Mouse (Mus musculus) yolk sac, embryonic 10.5 days (tissue): ENCODE data around the gene Ddx58.
A peak's percentile ranks its signal among the peaks of the same experiment; 100 is the strongest.

Experiments used
- DNase-seq: peaks from one replicate; pipeline ENCODE4 v3.0.0-alpha.2; 2017; ENCODE audit warnings: low spot score

Gene Ddx58

GRCm38 (mm10) chr4:40239409-40240271 lies at the start of gene Ddx58:
Gene Ddx58 (minus strand): TSS chr4:40239828.
- DNase-seq = peak; percentile 82

DNA sequence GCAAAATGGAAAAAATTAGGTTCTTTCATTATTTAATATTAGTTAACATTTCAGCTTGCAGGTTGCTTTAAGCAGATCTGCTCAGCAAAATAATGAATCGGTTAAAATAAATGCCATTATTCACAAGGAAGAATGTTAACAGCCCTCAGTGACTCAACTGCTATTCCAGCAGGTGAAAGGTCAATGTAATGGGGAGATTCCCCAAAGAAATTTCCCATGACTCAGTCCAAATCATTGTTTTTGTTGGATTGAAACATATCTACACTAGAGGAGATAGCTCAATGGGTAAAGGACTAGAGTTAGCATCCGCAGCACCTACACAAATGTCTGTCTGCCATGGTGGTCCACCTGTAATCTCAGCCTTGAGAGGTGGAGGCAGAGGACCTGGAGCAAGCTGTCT lies 49.4 kb upstream of the Ddx58 start:
- no peak for DNase-seq

GRCm38 (mm10) chr4:40287415-40287814 lies 47.8 kb upstream of the Ddx58 start:
- no peak for DNase-seq

DNA sequence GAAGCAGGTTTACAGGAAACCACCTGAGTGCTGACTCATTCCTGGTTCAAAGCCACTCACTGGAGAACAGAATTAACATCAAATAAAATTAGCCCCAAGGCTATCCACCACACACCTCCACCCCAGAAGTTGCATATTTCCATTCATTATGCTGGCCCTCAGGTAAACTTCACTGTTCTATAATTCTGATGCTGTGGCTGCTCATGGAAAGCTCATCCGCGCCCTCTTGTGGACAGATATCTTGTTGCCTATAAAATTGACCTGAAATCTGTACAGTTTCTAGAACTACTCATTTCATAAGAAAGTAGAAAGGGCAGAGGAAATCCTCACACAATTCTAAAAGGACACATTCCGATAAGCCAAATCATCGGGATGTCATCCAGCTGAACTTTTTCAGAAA lies 46.0 kb upstream of the Ddx58 start:
- DNase-seq = peak; percentile 24

DNA sequence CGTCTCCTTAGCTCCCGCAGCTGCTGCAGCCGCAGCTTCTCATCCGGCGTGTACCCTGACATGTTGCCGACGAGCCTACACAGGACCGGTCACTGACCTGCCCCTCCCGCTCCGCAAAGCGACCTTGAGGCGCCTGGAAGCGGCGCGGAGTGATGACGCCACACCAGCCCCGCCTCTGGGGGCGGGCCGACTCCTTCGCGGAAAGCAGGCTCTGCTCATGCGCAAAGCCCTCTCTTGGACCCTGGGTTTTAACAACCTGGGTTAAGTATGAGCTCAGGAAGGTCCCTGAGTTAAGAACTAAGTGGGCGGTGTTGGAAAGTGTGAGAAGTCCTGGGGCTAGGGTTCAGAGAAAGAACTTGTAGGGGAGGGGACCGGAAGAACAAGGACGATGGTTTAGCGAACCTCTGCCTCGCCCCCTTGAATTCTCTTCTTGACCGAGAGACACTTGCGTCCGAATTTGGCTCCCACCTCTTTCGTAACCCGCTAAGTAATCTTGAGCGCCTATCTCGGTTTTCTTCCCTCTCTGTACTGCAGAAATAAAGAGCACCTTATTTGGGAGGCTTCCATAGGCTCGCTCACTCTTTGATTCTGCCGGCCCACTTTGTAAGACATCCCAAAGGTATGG lies 39.8 kb upstream of the Ddx58 start, which contains the start of gene Ndufb6:
Gene Ndufb6, minus strand, starts transcription at position 146 of the 625 bp plus-strand sequence.
- peak; percentile 95 for DNase-seq

- DNase-seq = no peak
These were observed 39.2 kb upstream of the Ddx58 start for GRCm38 (mm10) chr4:40278880-40279275.

DNA sequence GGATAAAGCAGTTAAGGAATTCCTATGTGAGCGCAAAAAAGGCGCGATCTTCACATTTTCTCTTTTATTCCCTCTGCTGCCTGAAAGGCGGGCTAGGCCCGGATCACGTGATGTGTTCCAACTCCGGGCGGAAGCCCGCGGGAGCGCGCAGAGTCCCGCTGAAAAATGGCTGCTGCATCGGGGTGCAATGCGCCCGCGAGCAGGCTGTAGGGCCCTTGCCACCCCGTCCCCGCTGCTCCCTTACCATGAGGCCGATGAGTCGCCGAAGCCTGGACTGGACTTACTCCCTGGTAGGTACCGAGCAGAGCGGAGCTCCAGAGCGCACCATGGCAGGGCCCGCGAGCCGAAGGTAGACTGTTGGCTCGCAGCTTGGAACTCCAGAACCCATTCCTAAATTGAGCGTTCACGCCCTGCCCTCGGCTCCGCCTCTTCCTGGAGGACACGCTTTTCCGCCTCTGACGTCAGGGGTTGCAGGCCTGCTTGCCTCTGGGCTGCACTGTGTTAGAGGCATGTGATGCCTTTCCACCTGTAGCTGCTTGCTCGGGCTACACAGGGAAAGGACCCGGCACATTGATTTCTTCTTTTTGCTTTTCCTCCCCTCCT lies 29.9 kb upstream of the Ddx58 start, which contains the start of the genes Smim27 and Topors:
Gene Smim27, plus strand, starts transcription at position 150 of the 603 bp plus-strand sequence.
Gene Topors, minus strand, starts transcription at position 421 of the 603 bp plus-strand sequence.
- DNase-seq = peak; percentile 98

- no peak for DNase-seq
These were observed 29.2 kb upstream of the Ddx58 start for GRCm38 (mm10) chr4:40268835-40269234.

- peak; percentile 95 for DNase-seq
These were observed 28.7 kb upstream of the Ddx58 start for GRCm38 (mm10) chr4:40268204-40268813.

DNA sequence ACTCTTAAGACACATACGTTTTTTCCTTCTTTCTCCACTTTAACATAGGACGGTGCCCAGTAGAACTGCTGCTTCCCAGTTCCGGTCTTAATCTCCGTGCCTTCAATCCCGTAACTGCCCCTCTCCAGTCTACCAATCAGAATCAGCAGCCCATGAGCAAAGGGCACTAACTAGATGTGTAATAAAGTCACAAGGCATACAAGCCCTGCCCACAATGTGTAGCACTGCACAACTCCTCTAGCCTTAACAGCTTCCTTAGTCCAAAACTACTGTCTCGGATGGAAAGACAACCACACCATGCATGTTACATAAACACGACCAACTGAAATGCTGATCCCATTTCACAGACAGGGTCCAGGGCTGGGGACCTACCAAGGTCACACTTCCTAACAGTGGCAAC lies 28.1 kb upstream of the Ddx58 start:
- peak; percentile 24 for DNase-seq

GRCm38 (mm10) chr4:40264321-40264720 lies 24.7 kb upstream of the Ddx58 start:
- no peak for DNase-seq

- DNase-seq = no peak
These were observed 14.9 kb upstream of the Ddx58 start for GRCm38 (mm10) chr4:40254385-40255103.

GRCm38 (mm10) chr4:40253766-40254165 lies 14.1 kb upstream of the Ddx58 start:
- DNase-seq = no peak

DNA sequence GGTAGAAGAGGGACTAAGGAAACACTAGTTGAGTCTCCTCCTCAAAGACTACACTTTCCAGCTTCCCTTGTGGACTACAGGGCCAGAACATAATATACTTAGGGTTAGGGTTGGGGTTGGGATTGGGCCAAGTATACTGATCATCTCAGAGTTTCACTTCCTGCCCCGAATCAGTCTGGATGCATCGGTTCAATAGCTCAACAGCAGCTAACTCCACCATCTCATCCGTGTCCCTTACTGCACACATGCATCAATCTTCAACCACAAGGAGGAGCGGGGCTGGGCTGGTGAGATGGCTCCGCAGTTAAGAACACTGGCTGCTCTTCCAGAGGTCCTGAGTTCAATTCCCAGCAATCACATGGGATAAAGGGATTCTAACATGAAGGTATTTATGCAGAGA lies 11.4 kb upstream of the Ddx58 start:
- no peak for DNase-seq

GRCm38 (mm10) chr4:40244035-40244434 lies 4.4 kb upstream of the Ddx58 start:
- DNase-seq = no peak

DNA sequence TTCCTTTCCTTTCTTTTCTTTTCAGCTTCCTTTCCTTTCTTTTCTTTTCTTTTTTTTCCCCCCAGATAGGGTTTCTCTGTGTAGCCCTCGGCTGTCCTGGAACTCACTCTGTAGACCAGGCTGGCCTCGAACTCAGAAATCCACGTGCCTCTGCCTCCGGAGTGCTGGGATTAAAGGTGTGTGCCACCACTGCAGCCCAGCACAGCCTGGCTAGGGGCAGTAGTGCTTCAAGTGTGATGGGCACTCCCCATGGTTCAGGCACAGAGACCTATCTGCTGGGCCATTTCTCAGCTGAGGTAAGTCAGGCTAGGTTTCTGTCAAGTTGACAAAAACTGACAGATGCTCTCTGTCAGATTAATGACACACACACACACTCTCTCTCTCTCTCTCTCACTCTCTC lies 3.4 kb upstream of the Ddx58 start:
- no peak for DNase-seq

DNA sequence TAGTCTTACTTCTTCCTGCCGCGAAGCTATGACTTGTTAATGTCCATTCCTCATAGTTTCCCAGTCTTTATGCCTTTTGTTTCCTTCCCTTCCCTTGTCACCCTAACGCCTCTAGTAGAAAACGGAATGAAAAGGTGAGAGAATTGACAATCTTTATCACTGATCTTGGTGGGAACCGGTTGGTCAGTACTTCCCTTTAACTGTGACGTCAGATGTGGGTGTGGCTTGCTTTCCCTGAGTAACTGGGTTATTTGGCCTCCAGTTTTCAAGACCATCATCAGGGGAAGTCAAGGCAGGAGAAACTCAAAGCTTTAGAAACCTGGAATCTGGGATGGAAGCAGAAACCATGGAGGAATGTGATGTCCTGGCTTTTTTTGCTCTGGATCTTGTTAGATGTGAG lies 2.3 kb upstream of the Ddx58 start:
- no peak for DNase-seq

DNA sequence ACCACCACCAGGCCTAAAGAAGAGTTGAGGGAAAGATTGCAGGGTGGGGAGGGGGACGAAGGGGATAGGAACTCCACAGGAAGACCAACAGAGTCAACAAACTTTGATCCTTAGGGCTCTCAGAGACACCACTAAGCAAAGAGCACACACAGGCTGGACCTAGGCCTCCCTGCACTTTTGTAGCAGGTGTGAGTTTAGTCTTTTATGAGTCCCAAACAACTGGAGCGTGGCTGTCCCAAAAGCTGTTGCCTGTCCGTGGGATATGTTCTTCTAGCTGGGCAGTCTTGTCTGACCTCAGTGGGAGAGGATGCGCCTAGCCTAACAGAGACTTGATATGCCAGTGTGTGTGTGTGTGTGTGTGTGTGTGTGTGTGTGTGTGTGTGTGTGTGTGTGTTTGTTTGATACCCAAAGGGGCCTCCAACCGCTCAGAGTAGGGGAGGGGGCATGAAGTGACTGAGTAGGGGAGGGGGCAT lies 680 bp upstream of the Ddx58 start:
- no peak for DNase-seq

DNA sequence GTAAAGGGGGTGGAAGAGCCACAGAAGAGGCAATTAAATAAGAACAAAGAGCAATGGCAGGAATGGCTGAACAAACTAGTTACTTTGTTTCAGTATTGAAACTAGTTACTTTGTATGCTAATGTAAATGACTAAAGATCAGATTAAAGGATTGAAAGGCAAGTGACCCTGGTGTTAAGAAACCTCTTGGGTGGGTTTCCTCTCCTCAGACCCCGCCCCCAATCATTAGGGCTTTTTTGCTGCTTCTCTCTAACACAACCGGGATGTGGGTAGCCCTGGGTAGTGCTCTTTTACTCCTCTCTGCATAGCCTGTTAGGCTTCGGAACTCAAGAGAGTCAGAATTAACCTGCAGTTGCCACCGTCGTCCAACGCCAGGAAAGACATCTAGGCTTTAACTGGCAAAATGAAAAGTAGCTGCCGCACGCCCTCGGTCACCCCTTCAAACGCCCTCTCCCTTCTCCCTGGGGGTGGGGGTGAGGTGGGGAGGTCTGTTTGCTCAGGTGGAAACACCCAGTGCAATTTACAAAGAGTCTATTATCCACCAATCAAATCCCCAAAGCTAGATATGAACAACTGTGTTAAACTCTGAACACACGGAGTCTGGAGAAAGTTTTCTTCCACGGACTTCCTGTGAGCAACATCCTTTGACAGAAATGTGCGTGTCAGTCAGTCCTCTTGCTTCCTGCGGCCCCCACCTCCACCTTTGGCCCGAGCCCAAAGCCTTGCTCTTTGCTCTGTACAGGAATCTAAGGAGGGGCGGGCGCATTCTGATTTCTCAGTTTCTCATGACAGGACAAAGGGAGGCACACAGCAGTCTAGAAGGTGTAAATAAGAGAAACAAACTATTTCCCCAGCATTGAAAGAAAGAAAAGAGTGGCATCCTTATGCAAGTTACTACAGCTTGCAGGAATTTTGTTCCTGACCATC lies 882 bp downstream of the Ddx58 start:
- DNase-seq = peak; percentile 79

- no peak for DNase-seq
These were observed 2.8 kb downstream of the Ddx58 start for GRCm38 (mm10) chr4:40236829-40237228.
